Mouse (Mus musculus): ENCODE data around the gene Lsm7. TPM values are rescaled to one million over a fixed set of nuclear protein-coding genes. Genes with fewer than 3 reads are reported as not detected.
A peak's percentile ranks its signal among the peaks of the same experiment; 100 is the strongest.
"Not testable (repeated sequence)": the region's sequence is repeated elsewhere in the genome, so short reads cannot be mapped to it uniquely, and the experiment has no call there.

Lsm7 gene
- total and polyA plus RNA-seq, 3 experiments: 19.4 to 79.9 (median 23.2) TPM

DNA sequence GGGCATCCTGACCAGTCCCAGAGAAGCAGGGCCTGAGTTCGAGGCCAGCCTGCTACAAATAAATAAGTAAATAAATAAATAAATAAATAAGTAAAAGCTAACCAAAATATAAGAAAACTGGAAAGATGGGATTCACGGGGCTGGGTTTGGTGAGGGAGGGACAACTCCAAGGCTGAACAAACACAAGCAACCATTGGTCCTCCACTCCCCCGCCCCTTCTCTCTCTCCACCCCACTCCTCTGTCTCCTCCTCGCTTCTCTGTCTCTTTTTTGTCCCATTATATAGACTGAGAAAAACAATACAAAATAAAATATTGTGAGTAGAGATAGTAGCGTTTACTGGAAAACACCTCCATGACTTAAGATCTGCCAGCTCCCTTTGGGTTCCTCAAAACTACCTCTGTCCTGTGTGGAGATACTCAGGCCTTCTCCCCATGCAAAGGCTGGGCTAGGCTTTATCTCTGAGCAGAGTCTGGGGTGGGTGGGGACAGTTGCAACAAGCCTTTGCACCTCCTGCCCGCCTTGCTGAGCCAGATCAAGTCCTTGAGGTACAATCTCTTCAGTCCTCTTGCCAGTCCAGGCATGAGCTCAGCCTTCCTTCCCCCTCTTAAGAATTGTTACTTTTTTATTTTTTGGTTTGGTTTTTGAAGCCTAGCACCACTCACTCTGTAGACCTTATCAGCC, 36.3 kb downstream of the Lsm7 start:
- no peaks in the 10 kb centered on the region for H3K4me1 ChIP-seq (ENCODE audit: control insufficient read depth, insufficient read depth, low read length)
- WGBS: 51% methylated on average over 6 of the region's 6 CpGs
- H3K4me3 ChIP-seq: no peak overlapping the region
- H3K36me3 ChIP-seq (ENCODE audit: control insufficient read depth, insufficient read depth, low read length): no peaks in the 10 kb centered on the region
- intact Hi-C loops (cut with DNase I): loop anchor here (2.0 kb wide), 1 partner anchor 68 kb away; no protein-coding TSS in a partner anchor
- no peak for TF ChIP-seq POLR2A (IDR thresholded peaks at IDR 0.05; ENCODE audit: insufficient read depth, low read depth, low read length)
- no peak for TF ChIP-seq EP300 (IDR thresholded peaks at IDR 0.05; ENCODE audit: insufficient read depth, low read depth, low read length)
- TF ChIP-seq CTCF (IDR thresholded peaks at IDR 0.05): no peak
- no peaks in the 10 kb centered on the region for H3K79me2 ChIP-seq (replicated peaks; ENCODE audit: control insufficient read depth, insufficient read depth, low read length)
- DNase-seq: no peak
- no peaks in the 10 kb centered on the region for H3K27me3 ChIP-seq (ENCODE audit: control insufficient read depth, insufficient read depth, low read length)
- H3K9ac ChIP-seq (ENCODE audit: low read depth, low read length): no peak overlapping the region
- H3K27ac ChIP-seq: no peak overlapping the region

DNA sequence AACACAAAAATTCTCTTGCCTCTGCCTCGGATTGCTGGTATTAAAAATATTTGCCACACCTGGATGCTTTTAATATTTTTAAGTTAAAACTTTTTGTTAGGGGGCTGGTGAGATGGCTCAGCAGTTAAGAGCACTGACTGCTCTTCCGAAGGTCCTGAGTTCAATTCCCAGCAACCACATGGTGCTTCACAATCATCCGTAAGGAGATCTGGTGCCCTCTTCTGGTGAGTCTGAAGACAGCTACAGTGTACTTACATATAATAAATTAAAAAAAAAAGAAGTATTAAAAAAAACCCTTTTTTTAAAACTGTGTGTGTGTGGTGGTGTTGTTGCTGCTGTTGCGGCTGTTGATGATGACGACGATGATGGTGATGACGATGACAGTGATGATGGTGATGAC, 37.1 kb downstream of the Lsm7 start:
- intact Hi-C loops (cut with DNase I): loop anchor here (2.0 kb wide), 1 partner anchor 67 kb away; no protein-coding TSS in a partner anchor
- not testable (repeated sequence) for H3K27me3 ChIP-seq (ENCODE audit: control insufficient read depth, insufficient read depth, low read length); H3K79me2 ChIP-seq (replicated peaks; ENCODE audit: control insufficient read depth, insufficient read depth, low read length); H3K27ac ChIP-seq; H3K9ac ChIP-seq (ENCODE audit: low read depth, low read length); H3K4me3 ChIP-seq; DNase-seq; H3K4me1 ChIP-seq (ENCODE audit: control insufficient read depth, insufficient read depth, low read length); H3K36me3 ChIP-seq (ENCODE audit: control insufficient read depth, insufficient read depth, low read length)
- TF ChIP-seq CTCF (IDR thresholded peaks at IDR 0.05): peak; percentile 52
- WGBS: 81% methylated on average over 7 of the region's 7 CpGs

DNA sequence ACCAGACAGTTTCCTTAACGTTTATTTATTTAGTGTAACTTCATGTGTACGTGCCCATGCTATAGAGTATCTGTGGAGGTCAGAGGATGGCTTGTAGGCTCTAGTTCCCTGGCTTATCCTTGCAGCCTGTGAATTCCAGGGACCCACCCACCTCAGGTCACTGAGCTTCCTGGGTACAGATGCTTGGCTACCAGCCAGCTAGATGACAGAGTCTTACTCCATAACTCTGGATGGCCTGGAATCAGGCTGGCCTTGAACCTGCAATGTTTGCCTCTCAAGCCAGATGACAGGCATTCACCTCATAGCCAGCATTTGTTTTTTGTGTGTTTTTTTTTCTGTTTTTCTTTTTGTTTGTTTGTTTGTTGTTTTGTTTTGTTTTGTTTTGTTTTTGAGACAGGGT, 37.8 kb downstream of the Lsm7 start:
- intact Hi-C loops (cut with DNase I): no loop called here
- H3K27ac ChIP-seq: no peak overlapping the region
- DNase-seq: no peak
- H3K4me1 ChIP-seq (ENCODE audit: control insufficient read depth, insufficient read depth, low read length): no peaks in the 10 kb centered on the region
- no peaks in the 10 kb centered on the region for H3K27me3 ChIP-seq (ENCODE audit: control insufficient read depth, insufficient read depth, low read length)
- H3K4me3 ChIP-seq: no peak overlapping the region
- H3K79me2 ChIP-seq (replicated peaks; ENCODE audit: control insufficient read depth, insufficient read depth, low read length): no peaks in the 10 kb centered on the region
- WGBS: 62% methylated on average over 2 of the region's 2 CpGs
- TF ChIP-seq CTCF (IDR thresholded peaks at IDR 0.05) (no peak), EP300 (IDR thresholded peaks at IDR 0.05; ENCODE audit: insufficient read depth, low read depth, low read length) (no peak), POLR2A (IDR thresholded peaks at IDR 0.05; ENCODE audit: insufficient read depth, low read depth, low read length) (no peak)
- no peaks in the 10 kb centered on the region for H3K36me3 ChIP-seq (ENCODE audit: control insufficient read depth, insufficient read depth, low read length)
- no peak overlapping the region for H3K9ac ChIP-seq (ENCODE audit: low read depth, low read length)

DNA sequence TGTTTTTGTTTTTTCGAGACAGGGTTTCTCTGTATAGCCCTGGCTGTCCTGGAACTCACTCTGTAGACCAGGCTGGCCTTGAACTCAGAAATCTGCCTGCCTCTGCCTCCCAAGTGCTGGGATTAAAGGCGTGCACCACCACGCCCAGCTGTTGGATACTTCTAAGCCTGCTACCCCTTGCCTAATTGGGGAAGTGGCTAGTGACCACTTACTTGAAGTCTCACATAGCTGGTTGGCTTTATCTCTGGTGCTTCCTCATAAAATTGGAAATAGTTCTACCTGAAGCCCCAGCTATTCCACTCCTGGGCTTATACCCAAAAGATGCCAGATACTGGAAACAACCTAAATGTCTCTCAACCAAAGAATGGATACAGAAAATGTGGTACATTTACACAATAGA, 38.7 kb downstream of the Lsm7 start:
- 78% methylated on average over 3 of the region's 3 CpGs for WGBS
- intact Hi-C loops (cut with DNase I); H3K4me1 ChIP-seq (ENCODE audit: control insufficient read depth, insufficient read depth, low read length); DNase-seq; H3K36me3 ChIP-seq (ENCODE audit: control insufficient read depth, insufficient read depth, low read length); H3K79me2 ChIP-seq (replicated peaks; ENCODE audit: control insufficient read depth, insufficient read depth, low read length); H3K27ac ChIP-seq; H3K4me3 ChIP-seq; H3K27me3 ChIP-seq (ENCODE audit: control insufficient read depth, insufficient read depth, low read length); H3K9ac ChIP-seq (ENCODE audit: low read depth, low read length): not testable (repeated sequence)

DNA sequence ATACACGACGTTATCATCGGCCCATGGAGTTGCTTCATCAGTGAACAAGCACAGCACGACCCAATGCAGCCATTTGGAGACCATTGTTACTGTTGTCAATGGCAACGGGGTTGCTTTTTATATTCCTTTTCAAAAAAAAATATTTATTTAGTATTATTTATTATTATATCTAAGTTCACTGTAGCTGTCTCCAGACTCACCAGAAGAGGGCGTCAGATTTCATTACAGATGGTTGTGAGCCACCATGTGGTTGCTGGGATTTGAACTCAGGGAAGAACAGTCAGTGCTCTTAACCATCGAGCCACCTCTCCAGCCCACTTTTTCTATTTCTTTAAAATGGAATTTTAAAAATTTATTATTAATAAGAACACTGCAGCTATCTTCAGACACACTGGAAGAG, 40.2 kb downstream of the Lsm7 start:
- WGBS: 59% methylated on average over 7 of the region's 7 CpGs
- Histone ChIP-seq H3K4me3 (no peak overlapping the region), H3K9ac (ENCODE audit: low read depth, low read length) (no peak overlapping the region), H3K27ac (no peak overlapping the region), H3K4me1 (ENCODE audit: control insufficient read depth, insufficient read depth, low read length) (no peaks in the 10 kb centered on the region), H3K79me2 (replicated peaks; ENCODE audit: control insufficient read depth, insufficient read depth, low read length) (no peaks in the 10 kb centered on the region), H3K36me3 (ENCODE audit: control insufficient read depth, insufficient read depth, low read length) (no peaks in the 10 kb centered on the region), H3K27me3 (ENCODE audit: control insufficient read depth, insufficient read depth, low read length) (no peaks in the 10 kb centered on the region)
- DNase-seq: no peak
- intact Hi-C loops (cut with DNase I): no loop called here
- TF ChIP-seq CTCF (IDR thresholded peaks at IDR 0.05): peak; percentile 21; the same call in 1 of the 2 replicates
- TF ChIP-seq EP300 (IDR thresholded peaks at IDR 0.05; ENCODE audit: insufficient read depth, low read depth, low read length): no peak
- no peak for TF ChIP-seq POLR2A (IDR thresholded peaks at IDR 0.05; ENCODE audit: insufficient read depth, low read depth, low read length)

DNA sequence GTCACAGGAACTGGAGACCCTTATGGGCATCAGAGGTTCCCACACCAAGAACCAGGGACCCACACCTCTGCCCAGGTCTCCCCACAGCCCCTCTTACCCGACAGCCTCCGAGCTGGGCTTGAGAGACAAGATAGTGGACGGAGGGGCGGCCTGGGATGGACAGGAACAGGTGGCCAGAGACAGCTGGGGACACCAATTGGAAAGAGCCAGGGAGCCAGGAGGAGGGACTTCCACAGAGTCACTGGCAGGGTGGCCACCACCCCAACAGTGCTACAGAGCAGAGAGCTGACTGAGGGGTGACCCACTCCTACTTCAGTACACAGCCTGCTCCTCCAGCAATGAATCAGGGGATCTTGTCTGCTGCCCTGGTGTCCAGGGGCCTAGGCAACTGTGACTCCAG, 41.6 kb downstream of the Lsm7 start, which contains the start of gene Jsrp1:
TSS of gene Jsrp1 (minus strand) at position 133 of the 400 bp plus-strand sequence.
- no peak within 1 kb of the TSS for H3K27ac ChIP-seq
- no peaks in the 10 kb centered on the region for H3K4me1 ChIP-seq (ENCODE audit: control insufficient read depth, insufficient read depth, low read length)
- H3K9ac ChIP-seq (ENCODE audit: low read depth, low read length): no peak within 1 kb of the TSS
- intact Hi-C loops (cut with DNase I): no loop called here
- no peaks in the 10 kb centered on the region for H3K79me2 ChIP-seq (replicated peaks; ENCODE audit: control insufficient read depth, insufficient read depth, low read length)
- TF ChIP-seq EP300 (IDR thresholded peaks at IDR 0.05; ENCODE audit: insufficient read depth, low read depth, low read length) (no peak), POLR2A (IDR thresholded peaks at IDR 0.05; ENCODE audit: insufficient read depth, low read depth, low read length) (no peak), CTCF (IDR thresholded peaks at IDR 0.05) (no peak)
- H3K36me3 ChIP-seq (ENCODE audit: control insufficient read depth, insufficient read depth, low read length): no peaks in the 10 kb centered on the region
- no peak for DNase-seq
- H3K27me3 ChIP-seq (ENCODE audit: control insufficient read depth, insufficient read depth, low read length): no peaks in the 10 kb centered on the region
- no peak within 1 kb of the TSS for H3K4me3 ChIP-seq
- 75% methylated on average over 4 of the region's 4 CpGs for WGBS

Data from heart, adult 2 months (tissue).